Mouse (Mus musculus) right cerebral cortex, postnatal 4 days (tissue): ENCODE measurements at regions not wholly inside any gene's neighbourhood (a gene's known extent, or its start where the extent isn't known, plus 50 kb on each side); places are given as distances from the start of the nearest gene placed in this dataset.

Experiments used
- DNase-seq: peaks from one replicate; pipeline ENCODE4 v3.0.0-alpha.2; 2022

DNA sequence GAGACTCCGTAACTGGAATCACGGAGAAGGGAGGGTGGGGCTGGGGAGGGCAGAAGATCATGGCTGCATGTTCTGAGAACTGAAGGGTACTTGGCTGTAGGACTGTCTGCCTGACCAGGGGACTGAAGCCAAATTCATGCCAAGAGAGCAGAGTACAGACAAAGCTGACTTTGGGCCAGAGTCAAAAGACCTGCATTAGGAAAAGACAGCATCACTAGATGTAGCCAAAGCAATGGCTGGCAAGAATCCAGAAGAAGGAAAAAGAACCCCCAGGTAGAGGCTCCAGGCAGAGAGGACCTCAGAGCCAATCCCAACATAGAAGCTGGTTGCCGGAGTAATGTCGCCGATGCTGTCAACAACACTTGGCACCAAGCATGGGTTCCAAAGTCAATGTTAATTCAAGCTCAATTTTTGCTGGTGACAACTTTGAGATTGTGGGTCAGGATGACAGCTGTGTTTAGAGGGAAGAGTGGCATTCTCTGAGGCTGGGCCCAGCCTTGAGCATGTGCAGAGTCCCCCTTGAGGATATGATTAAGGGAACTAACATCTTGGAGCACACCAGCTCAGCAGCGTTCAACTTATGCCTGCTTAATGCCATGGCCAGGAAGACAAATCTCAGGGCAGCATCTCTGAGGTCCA, 124.7 kb downstream of the Erv3 start:
- DNase-seq, result no peak

GRCm38 (mm10) chr2:131726533-131726932, 133.0 kb downstream of the Erv3 start:
- DNase-seq, result no peak

- no peak for DNase-seq
These were observed 137.7 kb downstream of the Erv3 start for GRCm38 (mm10) chr2:131721631-131722545.

GRCm38 (mm10) chr2:131717561-131717960, 142.0 kb downstream of the Erv3 start:
- no peak for DNase-seq

DNA sequence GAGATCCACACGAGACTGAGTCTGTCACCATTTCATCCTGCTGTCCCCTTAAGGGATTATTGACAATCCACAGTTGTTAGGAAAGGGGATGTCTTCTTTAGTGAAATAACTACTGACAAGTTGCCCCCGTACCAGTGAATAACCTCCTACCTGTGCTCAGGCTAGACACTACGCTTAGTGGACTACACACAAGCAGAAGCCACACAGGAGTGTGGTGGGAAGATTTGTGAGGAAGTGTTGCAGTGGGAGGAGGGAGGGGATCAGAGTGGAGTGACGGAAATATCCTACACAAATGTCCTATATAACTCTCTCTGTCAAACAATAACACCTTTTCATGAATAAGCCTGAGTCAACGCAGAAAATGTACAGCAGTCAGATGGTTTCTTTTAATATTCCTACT, 142.7 kb downstream of the Erv3 start:
- DNase-seq, result no peak

- DNase-seq, result no peak
These were observed 144.2 kb downstream of the Erv3 start for GRCm38 (mm10) chr2:131715381-131715780.

- no peak for DNase-seq
These were observed 147.7 kb downstream of the Erv3 start for GRCm38 (mm10) chr2:131711886-131712285.

- DNase-seq, result no peak
These were observed 144.5 kb upstream of the Adra1d start for GRCm38 (mm10) chr2:131706565-131706964.

GRCm38 (mm10) chr2:131704406-131704805, 142.3 kb upstream of the Adra1d start:
- no peak for DNase-seq

GRCm38 (mm10) chr2:131702146-131702545, 140.1 kb upstream of the Adra1d start:
- no peak for DNase-seq

GRCm38 (mm10) chr2:131699798-131700197, 137.7 kb upstream of the Adra1d start:
- DNase-seq, result no peak

- DNase-seq, result no peak
These were observed 136.2 kb upstream of the Adra1d start for GRCm38 (mm10) chr2:131698008-131698965.

DNA sequence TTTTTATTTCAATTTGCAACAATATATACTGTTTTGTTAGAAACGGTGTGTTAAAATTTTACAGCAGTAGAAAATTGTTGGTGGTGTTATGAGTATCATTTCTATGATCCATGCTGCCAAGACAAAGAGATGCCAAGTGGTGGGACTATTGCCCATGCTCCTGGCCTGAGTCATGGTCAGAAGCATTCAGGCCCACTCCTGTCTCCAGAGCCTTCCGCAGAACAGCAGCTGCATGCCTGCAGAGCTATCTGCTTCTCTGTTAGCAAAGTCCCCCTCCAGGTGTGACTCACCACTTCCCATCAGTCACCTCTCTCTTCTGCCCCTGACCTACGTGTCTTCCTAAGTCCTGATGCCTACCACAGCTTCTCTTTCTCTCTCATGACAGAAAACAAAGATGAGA, 134.2 kb upstream of the Adra1d start:
- no peak for DNase-seq

DNA sequence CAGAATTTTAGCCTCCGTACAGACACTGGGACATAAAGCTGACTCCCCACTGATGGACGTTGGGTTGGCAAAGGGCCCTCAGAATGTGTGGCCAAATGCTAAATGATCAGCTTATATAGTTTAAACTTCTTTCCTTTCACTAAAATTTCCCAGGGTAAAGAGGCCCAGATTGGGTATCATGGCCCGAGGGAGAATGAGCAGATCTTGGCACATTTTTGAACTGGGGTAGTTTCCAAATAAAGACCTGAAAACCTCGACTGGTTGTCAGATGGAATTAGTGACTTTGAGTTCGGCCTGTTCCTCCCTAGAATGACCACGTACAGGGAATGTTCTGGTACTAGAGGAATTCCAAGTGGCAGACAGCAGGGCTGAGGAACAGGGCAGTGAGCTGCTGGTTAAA, 127.9 kb upstream of the Adra1d start:
- DNase-seq, result no peak

- DNase-seq, result no peak
These were observed 126.2 kb upstream of the Adra1d start for GRCm38 (mm10) chr2:131688282-131688681.

- DNase-seq, result no peak
These were observed 125.4 kb upstream of the Adra1d start for GRCm38 (mm10) chr2:131687449-131687848.

GRCm38 (mm10) chr2:131686748-131687147, 124.7 kb upstream of the Adra1d start:
- peak; percentile 80 for DNase-seq

- DNase-seq, result no peak
These were observed 123.2 kb upstream of the Adra1d start for GRCm38 (mm10) chr2:131685326-131685725.

- DNase-seq, result no peak
These were observed 121.7 kb upstream of the Adra1d start for GRCm38 (mm10) chr2:131683734-131684133.

- no peak for DNase-seq
These were observed 116.4 kb upstream of the Adra1d start for GRCm38 (mm10) chr2:131678484-131678883.

GRCm38 (mm10) chr2:131676736-131677135, 114.7 kb upstream of the Adra1d start:
- no peak for DNase-seq

- DNase-seq, result no peak
These were observed 112.8 kb upstream of the Adra1d start for GRCm38 (mm10) chr2:131674872-131675271.

DNA sequence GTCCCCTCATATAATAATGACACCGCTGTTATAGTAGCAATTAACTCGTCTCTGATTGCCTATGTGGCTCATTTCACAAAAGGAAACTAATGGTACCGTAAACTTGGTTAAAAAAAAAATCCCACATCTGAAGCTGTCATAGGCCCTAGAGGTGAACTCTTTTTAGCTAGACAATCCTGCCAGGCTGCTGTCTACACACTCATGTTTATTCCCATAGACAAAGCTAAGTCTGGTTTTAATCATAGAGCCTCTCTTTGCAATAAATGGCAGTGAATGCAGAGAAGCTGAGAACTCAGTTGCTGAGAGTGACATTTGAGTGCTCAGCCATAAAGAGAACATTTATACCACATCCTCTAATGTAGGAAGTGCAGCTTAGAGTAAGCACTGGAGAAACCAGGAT, 111.3 kb upstream of the Adra1d start:
- no peak for DNase-seq
